Mouse (Mus musculus) stomach, embryonic 16.5 days (tissue): Measurements from ENCODE around the gene Mapk12. TPM values are rescaled to one million over a fixed set of nuclear protein-coding genes. Genes with fewer than 3 reads are reported as not detected.

ENCODE experiments used
- ATAC-seq: fragments of 200-750 bp; cut with Nextera tagmentation; 2 replicates; pipeline ENCODE4 v1.8.0; 2017; ENCODE audit warnings: moderate number of reproducible peaks, moderate TSS enrichment; ENCODE audit not compliant: insufficient read depth, low FRiP score
- H3K27ac ChIP-seq: fragments of 300-500 bp; sonication (generic); 2 replicates; pipeline ENCODE4 v1.5.1; 2014; ENCODE audit warnings: low read length
- H3K27me3 ChIP-seq: fragments of 300-500 bp; sonication (generic); 2 replicates; pipeline ENCODE4 v1.6.1; 2014; ENCODE audit warnings: low read length, control low read depth, mixed read lengths; ENCODE audit not compliant: control insufficient read depth, insufficient read depth
- H3K36me3 ChIP-seq: fragments of 300-500 bp; sonication (generic); 2 replicates; pipeline ENCODE4 v1.6.1; 2014; ENCODE audit warnings: low read length; ENCODE audit not compliant: control insufficient read depth, insufficient read depth
- H3K4me1 ChIP-seq: fragments of 300-500 bp; sonication (generic); 2 replicates; pipeline ENCODE4 v1.6.1; 2014; ENCODE audit warnings: low read length, control low read depth, mixed read lengths; ENCODE audit not compliant: control insufficient read depth, insufficient read depth
- H3K4me2 ChIP-seq: fragments of 300-500 bp; sonication (generic); 2 replicates; pipeline ENCODE4 v1.6.1; 2014; ENCODE audit warnings: low read depth, low read length, mixed read lengths
- H3K4me3 ChIP-seq: fragments of 300-500 bp; sonication (generic); replicated peaks from 2 replicates; pipeline ENCODE4 v1.5.1; 2014; ENCODE audit warnings: mild to moderate bottlenecking, low read length
- H3K9ac ChIP-seq: fragments of 300-500 bp; sonication (generic); 2 replicates; pipeline ENCODE4 v1.6.1; 2014; ENCODE audit warnings: low read length
- H3K9me3 ChIP-seq: fragments of 300-500 bp; sonication (generic); replicated peaks from 2 replicates; pipeline ENCODE4 v1.6.1; 2016; ENCODE audit warnings: low read length, control low read depth; ENCODE audit not compliant: control insufficient read depth
- WGBS: fragments of 180-500 bp; shearing (Covaris S2); extraction: QIAGEN DNeasy Blood & Tissue Kit; methylation state at CpG from one replicate; pipeline ENCODE4 v1.1.7; 2014; 5-methylcytosine and 5-hydroxymethylcytosine counted together
- polyA plus RNA-seq: library from polyadenylated mRNA; unstranded; fragments of >200 nt; fragmentation: Nextera tagmentation; extraction: Ambion mirVana; gene quantifications from 2 replicates; pipeline ENCODE4 v1.2.1, GENCODE M21; 2015

The Mapk12 gene
- polyA plus RNA-seq, 1 experiment from 2014 or later: 6.0 TPM

GRCm38 (mm10) chr15:89157954-89158353 is 17.5 kb upstream of the Mapk12 start:
- peaks cover 63% of the 10 kb centered on the region for H3K36me3 ChIP-seq
- 51% methylated on average over 7 of the region's 7 CpGs for WGBS
- no peak for ATAC-seq
- H3K9ac ChIP-seq: no peak overlapping the region
- H3K27me3 ChIP-seq: no peaks in the 10 kb centered on the region
- no peaks in the 10 kb centered on the region for H3K9me3 ChIP-seq
- 0 out of 2 replicates have a peak, but pooled peaks cover 5% of the 10 kb centered on the region for H3K4me1 ChIP-seq
- no peak overlapping the region for H3K4me3 ChIP-seq
- no peak overlapping the region for H3K27ac ChIP-seq
- no peak overlapping the region for H3K4me2 ChIP-seq

- Histone ChIP-seq H3K27ac (no peak overlapping the region), H3K4me1 (peaks cover 12% of the 10 kb centered on the region), H3K27me3 (peaks cover 16% of the 10 kb centered on the region), H3K36me3 (peaks cover 26% of the 10 kb centered on the region), H3K9me3 (no peaks in the 10 kb centered on the region), H3K9ac (no peak overlapping the region), H3K4me3 (no peak overlapping the region), H3K4me2 (no peak overlapping the region)
- ATAC-seq: no peak
Measured at GRCm38 (mm10) chr15:89152312-89152711, 11.8 kb upstream of the Mapk12 start.

DNA sequence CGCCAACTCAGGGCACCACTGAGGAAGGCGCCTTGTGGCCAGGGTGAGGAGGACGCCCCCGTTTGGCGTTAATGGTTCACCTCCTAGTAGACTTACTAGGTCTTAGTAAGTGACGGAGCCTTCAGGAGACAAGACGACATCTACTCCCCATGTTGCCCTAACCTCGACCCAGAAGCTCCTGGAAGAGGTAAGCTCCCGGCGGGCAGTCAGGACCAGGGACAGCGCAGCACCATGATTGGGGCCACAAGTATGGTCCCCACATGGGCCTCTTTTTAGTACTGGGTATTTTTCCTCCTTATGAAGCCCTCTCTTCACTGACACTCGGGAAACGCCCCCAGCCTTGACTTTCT is 9.5 kb upstream of the Mapk12 start:
- peaks cover 26% of the 10 kb centered on the region for H3K27me3 ChIP-seq
- ATAC-seq: 0 out of 2 replicates have a peak, but pooled peaks have one; percentile 8
- H3K36me3 ChIP-seq: peaks cover 5% of the 10 kb centered on the region; the same call in 1 of the 2 replicates
- H3K9me3 ChIP-seq: no peaks in the 10 kb centered on the region
- H3K4me2 ChIP-seq: peak overlapping the region; percentile 93
- WGBS: 4% methylated on average over 13 of the region's 13 CpGs
- no peak overlapping the region for H3K27ac ChIP-seq
- H3K4me1 ChIP-seq: peaks cover 17% of the 10 kb centered on the region
- peak overlapping the region; percentile 42; the same call in 1 of the 2 replicates for H3K9ac ChIP-seq
- H3K4me3 ChIP-seq: peak overlapping the region; percentile 67

DNA sequence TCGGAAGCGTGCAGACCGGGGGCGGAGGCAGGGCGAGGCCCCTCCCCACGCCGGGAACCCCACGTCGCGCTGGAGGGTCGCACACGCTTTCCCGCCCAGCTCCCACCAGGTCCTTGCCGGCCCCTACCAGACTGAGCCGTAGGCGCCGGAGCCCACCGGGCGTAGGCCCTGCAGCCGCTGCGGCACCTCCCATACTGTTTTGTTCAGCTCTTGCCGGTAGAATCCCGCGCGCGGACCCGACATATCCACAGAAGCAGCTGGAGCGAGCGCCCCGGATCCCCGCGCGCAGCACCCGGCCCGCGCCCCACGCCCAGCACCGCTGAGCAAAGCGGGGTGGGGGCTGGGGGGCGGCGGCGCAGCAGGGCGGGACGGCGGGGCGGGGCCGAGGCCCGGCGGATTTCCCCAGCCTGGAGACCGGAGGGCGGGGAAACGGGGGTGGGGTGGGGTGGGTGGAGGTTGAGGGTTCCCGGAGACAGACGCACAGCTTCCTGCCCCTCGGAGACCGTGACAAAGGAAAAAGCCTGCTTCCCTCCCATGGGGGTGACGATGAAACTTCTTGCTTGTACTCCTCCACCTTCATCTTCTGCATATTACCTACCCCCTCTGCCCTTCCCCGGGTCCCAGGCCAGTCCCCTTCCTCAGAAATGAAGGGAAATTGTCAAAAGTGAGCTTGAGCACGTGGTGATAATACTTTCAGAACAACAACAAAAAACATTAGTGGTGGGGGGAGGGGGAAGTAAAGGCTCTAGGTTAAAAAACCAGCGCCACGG is 9.0 kb upstream of the Mapk12 start, which contains the start of gene Mapk11:
TSS of gene Mapk11 (minus strand) at position 358 of the 770 bp plus-strand sequence.
- Histone ChIP-seq H3K27me3 (peaks cover 26% of the 10 kb centered on the region), H3K4me1 (peaks cover 17% of the 10 kb centered on the region), H3K9me3 (no peaks in the 10 kb centered on the region), H3K9ac (peak within 1 kb of the TSS; percentile 77), H3K4me2 (peak within 1 kb of the TSS; percentile 93), H3K36me3 (no peaks in the 10 kb centered on the region), H3K27ac (peak within 1 kb of the TSS; percentile 34; the same call in 1 of the 2 replicates), H3K4me3 (peak within 1 kb of the TSS; percentile 67)
- WGBS: under 1% methylated on average over 44 of the region's 61 CpGs
- ATAC-seq: peak; percentile 65

GRCm38 (mm10) chr15:89148496-89149270 is 8.2 kb upstream of the Mapk12 start:
- Histone ChIP-seq H3K4me1 (peaks cover 17% of the 10 kb centered on the region), H3K4me3 (peak overlapping the region; percentile 67), H3K27me3 (peaks cover 26% of the 10 kb centered on the region), H3K36me3 (no peaks in the 10 kb centered on the region), H3K9me3 (no peaks in the 10 kb centered on the region), H3K9ac (peak overlapping the region; percentile 77), H3K27ac (no peak overlapping the region), H3K4me2 (peak overlapping the region; percentile 93)
- 10% methylated on average over 25 of the region's 25 CpGs for WGBS
- no peak for ATAC-seq

GRCm38 (mm10) chr15:89147895-89148294 is 7.4 kb upstream of the Mapk12 start:
- Histone ChIP-seq H3K36me3 (no peaks in the 10 kb centered on the region), H3K4me2 (no peak overlapping the region)

GRCm38 (mm10) chr15:89147456-89147855 is 7.0 kb upstream of the Mapk12 start:
- 27% methylated on average over 10 of the region's 10 CpGs for WGBS
- peaks cover 17% of the 10 kb centered on the region for H3K4me1 ChIP-seq
- no peak overlapping the region for H3K4me2 ChIP-seq
- ATAC-seq: no peak
- H3K9me3 ChIP-seq: no peaks in the 10 kb centered on the region
- H3K36me3 ChIP-seq: no peaks in the 10 kb centered on the region
- H3K9ac ChIP-seq: no peak overlapping the region
- peaks cover 29% of the 10 kb centered on the region for H3K27me3 ChIP-seq
- H3K4me3 ChIP-seq: 0 out of 2 replicates have a peak overlapping the region, but pooled peaks have one; percentile 1
- no peak overlapping the region for H3K27ac ChIP-seq

More at GRCm38 (mm10) chr15:89147895-89148294, 7.4 kb upstream of the Mapk12 start:
- H3K27me3 ChIP-seq: peaks cover 26% of the 10 kb centered on the region
- H3K9me3 ChIP-seq: no peaks in the 10 kb centered on the region
- H3K27ac ChIP-seq: no peak overlapping the region
- no peak overlapping the region for H3K4me3 ChIP-seq
- H3K4me1 ChIP-seq: peaks cover 17% of the 10 kb centered on the region
- H3K9ac ChIP-seq: no peak overlapping the region
- no peak for ATAC-seq
- WGBS: 62% methylated on average over 4 of the region's 4 CpGs

GRCm38 (mm10) chr15:89147024-89147423 is 6.5 kb upstream of the Mapk12 start:
- 10% methylated on average over 15 of the region's 16 CpGs for WGBS

DNA sequence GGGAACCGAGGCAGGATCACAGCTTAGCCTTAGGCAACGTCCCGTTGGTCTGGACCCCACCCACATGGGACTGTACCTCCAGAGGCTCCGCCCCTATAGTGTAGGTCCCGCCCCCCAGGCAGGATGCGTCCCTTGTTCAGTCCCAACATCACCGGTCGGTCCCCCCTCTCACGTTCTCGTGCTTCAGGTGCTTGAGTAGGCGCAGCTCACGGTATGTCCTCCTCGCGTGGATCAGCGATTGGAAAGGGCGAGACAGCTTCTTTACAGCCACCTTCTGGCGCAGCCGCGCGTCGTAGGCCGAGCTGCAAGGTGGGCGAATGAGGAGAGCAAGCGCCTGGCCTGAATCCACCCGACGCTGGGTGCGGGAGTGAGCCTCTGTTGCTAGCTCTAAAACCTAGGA is 6.0 kb upstream of the Mapk12 start:
- H3K27me3 ChIP-seq: peaks cover 31% of the 10 kb centered on the region
- peak; percentile 41; the same call in 1 of the 2 replicates for ATAC-seq
- WGBS: 1% methylated on average over 27 of the region's 27 CpGs
- H3K4me2 ChIP-seq: peak overlapping the region; percentile 50
- H3K9me3 ChIP-seq: no peaks in the 10 kb centered on the region
- H3K36me3 ChIP-seq: no peaks in the 10 kb centered on the region
- H3K4me1 ChIP-seq: peaks cover 17% of the 10 kb centered on the region
- H3K27ac ChIP-seq: no peak overlapping the region
- peak overlapping the region; percentile 32; the same call in 1 of the 2 replicates for H3K9ac ChIP-seq
- peak overlapping the region; percentile 27 for H3K4me3 ChIP-seq

More at GRCm38 (mm10) chr15:89147024-89147423, 6.5 kb upstream of the Mapk12 start:
- Histone ChIP-seq H3K4me3 (peak overlapping the region; percentile 27), H3K9ac (0 out of 2 replicates have a peak overlapping the region, but pooled peaks have one; percentile 32), H3K4me1 (peaks cover 17% of the 10 kb centered on the region), H3K9me3 (no peaks in the 10 kb centered on the region), H3K27me3 (peaks cover 29% of the 10 kb centered on the region), H3K27ac (no peak overlapping the region), H3K36me3 (no peaks in the 10 kb centered on the region), H3K4me2 (peak overlapping the region; percentile 50)
- ATAC-seq: no peak
